Mouse (Mus musculus): ENCODE data around the gene Gtsf1l. TPM values are rescaled to one million over a fixed set of nuclear protein-coding genes. Genes with fewer than 3 reads are reported as not detected.

Gtsf1l gene
- polyA plus RNA-seq, 1 experiment from 2014 or later, result not detected

- no peak overlapping the region for H3K27ac ChIP-seq (replicated peaks)
- WGBS (ENCODE audit: insufficient replicate concordance), result 65% methylated on average over 4 of the region's 4 CpGs
- H3K9me3 ChIP-seq (replicated peaks), result no peaks in the 10 kb centered on the region
- H3K9ac ChIP-seq, result no peak overlapping the region
- ATAC-seq (ENCODE audit: insufficient read depth), result no peak
- no peak overlapping the region for H3K4me3 ChIP-seq (replicated peaks)
- H3K27me3 ChIP-seq, result no peaks in the 10 kb centered on the region
- H3K4me1 ChIP-seq (replicated peaks), result peaks cover 43% of the 10 kb centered on the region
- no peak overlapping the region for H3K4me2 ChIP-seq
- peaks cover 2% of the 10 kb centered on the region; the same call in 1 of the 2 replicates for H3K36me3 ChIP-seq (replicated peaks)
Measured at GRCm38 (mm10) chr2:163052101-163052500, 35.6 kb downstream of the Gtsf1l start.

GRCm38 (mm10) chr2:163051691-163052090 is 36.0 kb downstream of the Gtsf1l start:
- no peaks in the 10 kb centered on the region for H3K9me3 ChIP-seq (replicated peaks)
- WGBS (ENCODE audit: insufficient replicate concordance), result 49% methylated on average over 1 of the region's 1 CpGs
- no peak overlapping the region for H3K9ac ChIP-seq
- no peak for ATAC-seq (ENCODE audit: insufficient read depth)
- no peak overlapping the region for H3K4me3 ChIP-seq (replicated peaks)
- no peak overlapping the region for H3K4me2 ChIP-seq
- H3K4me1 ChIP-seq (replicated peaks), result peaks cover 39% of the 10 kb centered on the region
- H3K36me3 ChIP-seq (replicated peaks), result peaks cover 6% of the 10 kb centered on the region; the same call in 1 of the 2 replicates
- no peaks in the 10 kb centered on the region for H3K27me3 ChIP-seq
- H3K27ac ChIP-seq (replicated peaks), result no peak overlapping the region

GRCm38 (mm10) chr2:163049116-163049515 is 38.5 kb downstream of the Gtsf1l start:
- no peaks in the 10 kb centered on the region for H3K9me3 ChIP-seq (replicated peaks)
- peaks cover 27% of the 10 kb centered on the region for H3K36me3 ChIP-seq (replicated peaks)
- no peak overlapping the region for H3K4me2 ChIP-seq
- no peak overlapping the region for H3K9ac ChIP-seq
- WGBS (ENCODE audit: insufficient replicate concordance), result 73% methylated on average over 2 of the region's 2 CpGs
- no peaks in the 10 kb centered on the region for H3K27me3 ChIP-seq
- no peak for ATAC-seq (ENCODE audit: insufficient read depth)
- peaks cover 15% of the 10 kb centered on the region for H3K4me1 ChIP-seq (replicated peaks)
- H3K27ac ChIP-seq (replicated peaks), result no peak overlapping the region
- no peak overlapping the region for H3K4me3 ChIP-seq (replicated peaks)

GRCm38 (mm10) chr2:163048125-163048524 is 39.5 kb downstream of the Gtsf1l start:
- peaks cover 8% of the 10 kb centered on the region; the same call in 1 of the 2 replicates for H3K4me1 ChIP-seq (replicated peaks)
- no peaks in the 10 kb centered on the region for H3K27me3 ChIP-seq
- peak overlapping the region; percentile 45 for H3K4me2 ChIP-seq
- no peak overlapping the region for H3K4me3 ChIP-seq (replicated peaks)
- no peak overlapping the region for H3K27ac ChIP-seq (replicated peaks)
- no peaks in the 10 kb centered on the region for H3K9me3 ChIP-seq (replicated peaks)
- no peak overlapping the region for H3K9ac ChIP-seq
- ATAC-seq (ENCODE audit: insufficient read depth), result no peak
- peaks cover 34% of the 10 kb centered on the region for H3K36me3 ChIP-seq (replicated peaks)
- 2% methylated on average over 10 of the region's 10 CpGs for WGBS (ENCODE audit: insufficient replicate concordance)

- peaks cover 74% of the 10 kb centered on the region for H3K36me3 ChIP-seq (replicated peaks)
- 42% methylated on average over 7 of the region's 7 CpGs for WGBS (ENCODE audit: insufficient replicate concordance)
- no peak for ATAC-seq (ENCODE audit: insufficient read depth)
- no peak overlapping the region for H3K4me3 ChIP-seq (replicated peaks)
- no peak overlapping the region for H3K27ac ChIP-seq (replicated peaks)
- no peaks in the 10 kb centered on the region for H3K27me3 ChIP-seq
- no peaks in the 10 kb centered on the region for H3K9me3 ChIP-seq (replicated peaks)
- no peaks in the 10 kb centered on the region for H3K4me1 ChIP-seq (replicated peaks)
- no peak overlapping the region for H3K9ac ChIP-seq
- H3K4me2 ChIP-seq, result no peak overlapping the region
Measured at GRCm38 (mm10) chr2:163039940-163040339, 47.7 kb downstream of the Gtsf1l start.

Small RNA genes within 50 kb of the gene (microRNA-seq; reads per million reads assigned to microRNA genes)
- gene Gm22174 (not detected), gene Mir7003 (not detected)

Other genes starting within 250 kb of the Gtsf1l start
- gene Srsf6, start 156.3 kb downstream of the Gtsf1l start, polyA plus RNA-seq (2015; fragmentation: Nextera tagmentation; extraction: Ambion mirVana), result 88.3 and 95.6 TPM in 2 replicates
- gene L3mbtl1, start 144.4 kb downstream of the Gtsf1l start, polyA plus RNA-seq (2015; fragmentation: Nextera tagmentation; extraction: Ambion mirVana), result 0.02 and 0.06 TPM in 2 replicates
- 5.4 and 5.8 TPM in 2 replicates for gene Sgk2, start 100.5 kb downstream of the Gtsf1l start, polyA plus RNA-seq (2015; fragmentation: Nextera tagmentation; extraction: Ambion mirVana)
- 15.5 and 16.6 TPM in 2 replicates for gene Ift52, start 70.5 kb downstream of the Gtsf1l start, polyA plus RNA-seq (2015; fragmentation: Nextera tagmentation; extraction: Ambion mirVana)
- 46.9 and 49.9 TPM in 2 replicates for gene Mybl2, start 33.2 kb downstream of the Gtsf1l start, polyA plus RNA-seq (2015; fragmentation: Nextera tagmentation; extraction: Ambion mirVana)
- 0.46 and 0.69 TPM in 2 replicates for gene Tox2, start 115.3 kb upstream of the Gtsf1l start, polyA plus RNA-seq (2015; fragmentation: Nextera tagmentation; extraction: Ambion mirVana)

Data from liver, embryonic 15.5 days (tissue).